Mouse (Mus musculus): ENCODE data around the gene Gm17027.
"Not testable (repeated sequence)": the region's sequence is repeated elsewhere in the genome, so short reads cannot be mapped to it uniquely, and the experiment has no call there.

- not testable (repeated sequence) for TF ChIP-seq MAX (IDR thresholded peaks at IDR 0.05; ENCODE audit: low read length); CTCF (IDR thresholded peaks at IDR 0.05 in 2 of 3, conservative IDR thresholded peaks at IDR 0.05 in 1 of 3; ENCODE audit: control insufficient read depth in 1 of 3, insufficient read depth in 1 of 3, low read depth in 2 of 3, low read length in 3 of 3, poor library complexity in 1 of 3, severe bottlenecking in 1 of 3); EP300 (IDR thresholded peaks at IDR 0.05; ENCODE audit: low read depth in 1 of 2, low read length in 2 of 2); GATA1 (IDR thresholded peaks at IDR 0.05; ENCODE audit: low read depth, low read length); POLR2A (IDR thresholded peaks at IDR 0.05; ENCODE audit: control insufficient read depth in 1 of 2, insufficient read depth in 1 of 2, low read depth in 1 of 2, low read length in 2 of 2, poor library complexity in 1 of 2); RCOR1 (IDR thresholded peaks at IDR 0.05; ENCODE audit: low read depth, low read length); MXI1 (IDR thresholded peaks at IDR 0.05; ENCODE audit: low read depth, low read length); E2F4 (IDR thresholded peaks at IDR 0.05; ENCODE audit: borderline replicate concordance, low read depth, low read length); SMC3 (IDR thresholded peaks at IDR 0.05; ENCODE audit: low read depth, low read length); POLR2AphosphoS5 (IDR thresholded peaks at IDR 0.05; ENCODE audit: borderline replicate concordance, low read depth, low read length); MAFK (IDR thresholded peaks at IDR 0.05; ENCODE audit: borderline replicate concordance, low read depth, low read length); UBTF (IDR thresholded peaks at IDR 0.05; ENCODE audit: borderline replicate concordance, insufficient read depth, low read depth, low read length); JUND (IDR thresholded peaks at IDR 0.05; ENCODE audit: low read depth, low read length)
Measured at GRCm38 (mm10) chr14:42183936-42184335, 21.5 kb upstream of the Gm17027 start.
